Mouse (Mus musculus): ENCODE data around the gene Slc38a2. TPM values are rescaled to one million over a fixed set of nuclear protein-coding genes. Genes with fewer than 3 reads are reported as not detected.
A peak's percentile ranks its signal among the peaks of the same experiment; 100 is the strongest.

The Slc38a2 gene
- polyA plus RNA-seq, 1 experiment from 2014 or later, result 177 TPM

GRCm38 (mm10) chr15:96638656-96639055 is 60.9 kb downstream of the Slc38a2 start:
- ATAC-seq (ENCODE audit: low FRiP score, low TSS enrichment), result no peak
- Histone ChIP-seq H3K27me3 (ENCODE audit: control insufficient read depth, insufficient read depth, low read length) (no peaks in the 10 kb centered on the region), H3K36me3 (ENCODE audit: control insufficient read depth, insufficient read depth, low read length) (no peaks in the 10 kb centered on the region; the same call in 1 of the 2 replicates), H3K4me2 (replicated peaks; ENCODE audit: low read depth, low read length) (no peak overlapping the region), H3K4me1 (ENCODE audit: control insufficient read depth, insufficient read depth, low read length) (peaks cover 16% of the 10 kb centered on the region; the same call in 1 of the 2 replicates), H3K9me3 (ENCODE audit: control insufficient read depth, low read length) (no peaks in the 10 kb centered on the region), H3K27ac (ENCODE audit: low read depth, low read length) (no peak overlapping the region), H3K9ac (ENCODE audit: low read depth, low read length) (no peak overlapping the region), H3K4me3 (ENCODE audit: low read length) (no peak overlapping the region)
- 76% methylated on average over 2 of the region's 2 CpGs for WGBS

- H3K36me3 ChIP-seq (ENCODE audit: control insufficient read depth, insufficient read depth, low read length), result no peaks in the 10 kb centered on the region; the same call in 1 of the 2 replicates
- ATAC-seq (ENCODE audit: low FRiP score, low TSS enrichment), result no peak
- whole genome bisulfite sequencing, result 30% methylated on average over 10 of the region's 10 CpGs
Measured at GRCm38 (mm10) chr15:96638173-96638572, 61.4 kb downstream of the Slc38a2 start.

More at GRCm38 (mm10) chr15:96638173-96638572, 61.4 kb downstream of the Slc38a2 start:
- Histone ChIP-seq H3K9ac (ENCODE audit: low read depth, low read length) (no peak overlapping the region), H3K4me1 (ENCODE audit: control insufficient read depth, insufficient read depth, low read length) (peaks cover 15% of the 10 kb centered on the region; the same call in 1 of the 2 replicates), H3K9me3 (ENCODE audit: control insufficient read depth, low read length) (no peaks in the 10 kb centered on the region), H3K27ac (ENCODE audit: low read depth, low read length) (no peak overlapping the region), H3K27me3 (ENCODE audit: control insufficient read depth, insufficient read depth, low read length) (no peaks in the 10 kb centered on the region), H3K4me3 (ENCODE audit: low read length) (no peak overlapping the region), H3K4me2 (replicated peaks; ENCODE audit: low read depth, low read length) (peak overlapping the region; percentile 4)

Other genes with a start within 250 kb of the Slc38a2 start
- 86.1 and 115 TPM in 2 replicates for gene Scaf11, start 238.9 kb downstream of the Slc38a2 start, polyA plus RNA-seq (2014; fragmentation: Nextera tagmentation; extraction: Ambion mirVana)
- gene Slc38a1, start 56.8 kb downstream of the Slc38a2 start, polyA plus RNA-seq (2014; fragmentation: Nextera tagmentation; extraction: Ambion mirVana), result 75.4 and 98.8 TPM in 2 replicates

Data from kidney, embryonic 14.5 days (tissue).